Comparison of ENCODE assay signal across 8 mouse cellular contexts in genomic region chr10:95416685-95417495, GRCm38 (mm10). TPM values are rescaled to one million over a fixed set of nuclear protein-coding genes. Genes with fewer than 3 reads are reported as not detected.
DNase-seq lines count a peak whose midpoint lies in the region; ATAC-seq lines count a peak whose summit lies in the region.

Gene Socs2, minus strand, starts transcription at chr10:95417180.

- peak; percentile 31 for ATAC-seq in common myeloid progenitor, adult 5-6 weeks (replicated peaks; ENCODE audit: low read depth, poor library complexity, severe bottlenecking)
- ATAC-seq in megakaryocyte, adult 5-6 weeks (ENCODE audit: poor library complexity, severe bottlenecking) = peak; percentile 37

- DNase-seq in adipocyte (ENCODE audit: low spot score) = peak; percentile 89
- DNase-seq in gastrocnemius, postnatal 10 days = peak; percentile 94
- peak; percentile 88 for DNase-seq in induced T-regulatory cell, adult 2 months (ENCODE audit: low read depth)
- DNase-seq in left cerebral cortex, adult 8-10 months (ENCODE audit: low spot score in 2 of 2) = peak; percentile 78 to 87
- DNase-seq in right cerebral cortex, postnatal 10 days (ENCODE audit: low spot score in 2 of 2) = peak; percentile 95
- peak; percentile 89 for DNase-seq in urinary bladder, postnatal 14 days (ENCODE audit: low spot score)

RNA-seq across cellular contexts. Expression of gene Socs2, which starts in this region (rescaled TPM):
- 0.87 TPM in 1 of 2 replicates, not detected in the other for total RNA-seq in common myeloid progenitor, adult 5-6 weeks (2017)
- 10 to 100 TPM; 13.9 to 21.3 TPM for total RNA-seq in gastrocnemius, postnatal 10 days (2021)
- total RNA-seq in left cerebral cortex, adult 8-10 months (2022) = 10 to 100 TPM; 26.5 to 29.7 (median 27.7) TPM
- 0.74 and 0.84 TPM in 2 replicates for total RNA-seq in megakaryocyte, adult 5-6 weeks (2015)
- total RNA-seq in megakaryocyte, adult 5-6 weeks (2017) = 0.77 and 0.84 TPM in 2 replicates

Comparison
In these comparisons a context has a peak if more than half of its experiments do, and no peak if none do; other contexts are left out.
1. Peak in every context shown above with its lines: DNase-seq and ATAC-seq.
2. Peak in ATAC-seq in common myeloid progenitor, adult 5-6 weeks; RNA of the gene not detected or under 1 TPM.
3. Peak in ATAC-seq in megakaryocyte, adult 5-6 weeks; RNA of the gene not detected or under 1 TPM.